Mouse (Mus musculus) mouse trophoblast stem cell (cell line): ENCODE measurements around the gene BC034090.
"Not testable (repeated sequence)": the region's sequence is repeated elsewhere in the genome, so short reads cannot be mapped to it uniquely, and the experiment has no call there.

Experiments
- in situ Hi-C, 2 experiments: fragments of 300-500 bp; cut with MseI, MboI; formaldehyde crosslinking; loops; 2 replicates in 1 of 2; 3 replicates in 1 of 2; pipeline ENCODE4 v1.15.1; 2025

BC034090 gene

GRCm38 (mm10) chr1:155243797-155244770 is at the start of gene BC034090:
BC034090 (minus strand) TSS chr1:155244444.
- in situ Hi-C loops: no loop called here

GRCm38 (mm10) chr1:155293446-155293845 is 49.2 kb upstream of the BC034090 start:
- in situ Hi-C loops: loop anchor here (5.0 kb wide), 1 partner anchor 224 kb away; no protein-coding TSS in a partner anchor

- in situ Hi-C loops: no loop called here
These were observed 45.2 kb upstream of the BC034090 start for GRCm38 (mm10) chr1:155289411-155289810.

GRCm38 (mm10) chr1:155288033-155288432 is 43.8 kb upstream of the BC034090 start:
- in situ Hi-C loops: no loop called here

- in situ Hi-C loops: no loop called here
These were observed 39.6 kb upstream of the BC034090 start for GRCm38 (mm10) chr1:155283808-155284207.

GRCm38 (mm10) chr1:155281003-155281793 is 37.0 kb upstream of the BC034090 start:
- in situ Hi-C loops: no loop called here

GRCm38 (mm10) chr1:155280306-155280705 is 36.1 kb upstream of the BC034090 start:
- in situ Hi-C loops: no loop called here

- in situ Hi-C loops: no loop called here
These were observed 32.3 kb upstream of the BC034090 start for GRCm38 (mm10) chr1:155276381-155277033.

- in situ Hi-C loops: no loop called here
These were observed 31.5 kb upstream of the BC034090 start for GRCm38 (mm10) chr1:155275793-155276192.

GRCm38 (mm10) chr1:155274976-155275375 is 30.7 kb upstream of the BC034090 start:
- in situ Hi-C loops: no loop called here

GRCm38 (mm10) chr1:155272953-155273352 is 28.7 kb upstream of the BC034090 start:
- in situ Hi-C loops: no loop called here

- in situ Hi-C loops: not testable (repeated sequence)
These were observed 18.3 kb upstream of the BC034090 start for GRCm38 (mm10) chr1:155262496-155262895.

GRCm38 (mm10) chr1:155254309-155254708 is 10.1 kb upstream of the BC034090 start:
- in situ Hi-C loops: no loop called here

GRCm38 (mm10) chr1:155253126-155253525 is 8.9 kb upstream of the BC034090 start:
- in situ Hi-C loops: no loop called here

- in situ Hi-C loops: no loop called here
These were observed 8.4 kb upstream of the BC034090 start for GRCm38 (mm10) chr1:155252631-155253121.

GRCm38 (mm10) chr1:155251596-155251995 is 7.4 kb upstream of the BC034090 start:
- in situ Hi-C loops: no loop called here

- in situ Hi-C loops: no loop called here
These were observed 6.4 kb upstream of the BC034090 start for GRCm38 (mm10) chr1:155250531-155251135.

GRCm38 (mm10) chr1:155249896-155250295 is 5.7 kb upstream of the BC034090 start:
- in situ Hi-C loops: no loop called here

- in situ Hi-C loops: no loop called here
These were observed 3.8 kb upstream of the BC034090 start for GRCm38 (mm10) chr1:155248041-155248440.

GRCm38 (mm10) chr1:155247441-155247840 is 3.2 kb upstream of the BC034090 start:
- in situ Hi-C loops: no loop called here

- in situ Hi-C loops: no loop called here
These were observed 1.3 kb upstream of the BC034090 start for GRCm38 (mm10) chr1:155245516-155245915.
